Mouse (Mus musculus) adrenal gland, postnatal 10 days (tissue): ENCODE data around the gene Dnm1l. TPM values are rescaled to one million over a fixed set of nuclear protein-coding genes. Genes with fewer than 3 reads are reported as not detected.
"Not testable (repeated sequence)": the region's sequence is repeated elsewhere in the genome, so short reads cannot be mapped to it uniquely, and the experiment has no call there.

ENCODE experiments used
- DNase-seq: peaks from one replicate; pipeline ENCODE4 v3.0.0; 2021; ENCODE audit warnings: mixed read lengths
- long read RNA-seq, 2 experiments: library from polyadenylated mRNA; stranded (forward); transcript quantifications; one replicate each; pipeline ENCODE4 v2.0.0; 2021
- total RNA-seq, 2 experiments: library from RNA; stranded (reverse); gene quantifications; 2 replicates each; pipeline ENCODE4 v1.2.3; 2021

Gene Dnm1l
- 10 to 100 TPM; 64.0 to 82.1 TPM for total RNA-seq
- long read RNA-seq, experiment 1, transcript Dnm1l-201 (18 exons, 3,951 nt), result major isoform, 12 of 78 reads
- long read RNA-seq, experiment 1, partial matches to known transcripts, result 37 of 78 reads
- long read RNA-seq, experiment 1, other reads (novel, unspliced or antisense), result 27 of 78 reads
- long read RNA-seq, experiment 2, transcript Dnm1l-201 (18 exons, 3,951 nt), result major isoform, 9 of 26 reads
- long read RNA-seq, experiment 2, partial matches to known transcripts, result 0 of 26 reads
- long read RNA-seq, experiment 2, other reads (novel, unspliced or antisense), result 16 of 26 reads

GRCm38 (mm10) chr16:16358481-16359100 lies at the start of gene Dnm1l:
TSS of gene Dnm1l (minus strand) at chr16:16358959.
- DNase-seq, result peak; percentile 96

GRCm38 (mm10) chr16:16367217-16367616 lies 8.5 kb upstream of the Dnm1l start:
- not testable (repeated sequence) for DNase-seq

- not testable (repeated sequence) for DNase-seq
Measured at GRCm38 (mm10) chr16:16359101-16359482, 333 bp upstream of the Dnm1l start.

- DNase-seq, result peak; percentile 9
Measured at GRCm38 (mm10) chr16:16357908-16358307, 851 bp downstream of the Dnm1l start.

- DNase-seq, result no peak
Measured at GRCm38 (mm10) chr16:16346420-16346819, 12.3 kb downstream of the Dnm1l start.

GRCm38 (mm10) chr16:16325775-16326336 lies 32.9 kb downstream of the Dnm1l start:
- DNase-seq, result no peak

- DNase-seq, result no peak
Measured at GRCm38 (mm10) chr16:16311319-16311718, 47.4 kb downstream of the Dnm1l start.

GRCm38 (mm10) chr16:16303888-16304287 lies 54.9 kb downstream of the Dnm1l start:
- no peak for DNase-seq

- peak; percentile 62 for DNase-seq
Measured at GRCm38 (mm10) chr16:16303138-16303827, 55.5 kb downstream of the Dnm1l start.

- peak; percentile 94 for DNase-seq
Measured at GRCm38 (mm10) chr16:16302369-16303137, 56.2 kb downstream of the Dnm1l start, which contains the start of gene Yars2. TSS of gene Yars2 (plus strand) at chr16:16302965.

GRCm38 (mm10) chr16:16273752-16274151 lies 85.0 kb downstream of the Dnm1l start:
- no peak for DNase-seq

GRCm38 (mm10) chr16:16272978-16273377 lies 85.8 kb downstream of the Dnm1l start:
- no peak for DNase-seq

GRCm38 (mm10) chr16:16262436-16262835 lies 96.3 kb downstream of the Dnm1l start:
- DNase-seq, result no peak

Other genes with a start within 250 kb of the Dnm1l start
- 1 to 10 TPM; 2.9 to 6.8 TPM for gene Pkp2, start 145.6 kb downstream of the Dnm1l start, total RNA-seq
- 10 to 100 TPM; 33.8 to 36.4 TPM for gene Yars2, start 56.0 kb downstream of the Dnm1l start, total RNA-seq
- gene Fgd4, start 241.6 kb upstream of the Dnm1l start, total RNA-seq, result 10 to 100 TPM; 12.6 to 16.6 TPM